Mouse (Mus musculus): Measurements from ENCODE around the gene Fut8. TPM values are rescaled to one million over a fixed set of nuclear protein-coding genes. Genes with fewer than 3 reads are reported as not detected.
A peak's percentile ranks its signal among the peaks of the same experiment; 100 is the strongest.

The Fut8 gene
- polyA plus RNA-seq, 1 experiment from 2014 or later: 53.5 TPM

- ATAC-seq (ENCODE audit: low read depth): no peak
Measured at GRCm38 (mm10) chr12:77224891-77225290, 13.0 kb upstream of the Fut8 start.

GRCm38 (mm10) chr12:77225727-77226126 lies 12.2 kb upstream of the Fut8 start:
- Histone ChIP-seq H3K4me2 (no peak overlapping the region), H3K36me3 (no peaks in the 10 kb centered on the region), H3K4me1 (replicated peaks) (no peaks in the 10 kb centered on the region), H3K9me3 (no peaks in the 10 kb centered on the region), H3K27ac (replicated peaks) (no peak overlapping the region), H3K27me3 (no peaks in the 10 kb centered on the region), H3K4me3 (no peak overlapping the region), H3K9ac (no peak overlapping the region)
- ATAC-seq (ENCODE audit: low read depth): no peak
- 80% methylated on average over 3 of the region's 3 CpGs for WGBS

More at GRCm38 (mm10) chr12:77224891-77225290, 13.0 kb upstream of the Fut8 start:
- H3K9me3 ChIP-seq: no peaks in the 10 kb centered on the region
- no peak overlapping the region for H3K27ac ChIP-seq (replicated peaks)
- H3K4me2 ChIP-seq: no peak overlapping the region
- no peaks in the 10 kb centered on the region for H3K27me3 ChIP-seq
- no peaks in the 10 kb centered on the region for H3K36me3 ChIP-seq
- H3K9ac ChIP-seq: no peak overlapping the region
- H3K4me1 ChIP-seq (replicated peaks): no peaks in the 10 kb centered on the region
- H3K4me3 ChIP-seq: no peak overlapping the region
- WGBS: 78% methylated on average over 4 of the region's 4 CpGs

GRCm38 (mm10) chr12:77235958-77236357 lies 2.0 kb upstream of the Fut8 start:
- no peak for ATAC-seq (ENCODE audit: low read depth)
- Histone ChIP-seq H3K4me3 (no peak overlapping the region), H3K9me3 (no peaks in the 10 kb centered on the region), H3K36me3 (no peaks in the 10 kb centered on the region), H3K4me2 (no peak overlapping the region), H3K9ac (no peak overlapping the region), H3K27me3 (no peaks in the 10 kb centered on the region), H3K4me1 (replicated peaks) (peaks cover 13% of the 10 kb centered on the region), H3K27ac (replicated peaks) (no peak overlapping the region)
- WGBS: 59% methylated on average over 4 of the region's 4 CpGs

- Histone ChIP-seq H3K9ac (peak overlapping the region; percentile 90), H3K27ac (replicated peaks) (peak overlapping the region; percentile 96), H3K4me3 (peak overlapping the region; percentile 76), H3K4me1 (replicated peaks) (peaks cover 13% of the 10 kb centered on the region), H3K27me3 (no peaks in the 10 kb centered on the region), H3K9me3 (no peaks in the 10 kb centered on the region), H3K36me3 (no peaks in the 10 kb centered on the region), H3K4me2 (peak overlapping the region; percentile 83)
- ATAC-seq (ENCODE audit: low read depth): peak; percentile 99
- WGBS: under 1% methylated on average over 99 of the region's 120 CpGs
Measured at GRCm38 (mm10) chr12:77238531-77239389, 835 bp downstream of the Fut8 start.

GRCm38 (mm10) chr12:77239390-77240061 lies 1.6 kb downstream of the Fut8 start:
- H3K4me3 ChIP-seq: peak overlapping the region; percentile 76
- H3K4me2 ChIP-seq: peak overlapping the region; percentile 83
- H3K36me3 ChIP-seq: no peaks in the 10 kb centered on the region
- no peaks in the 10 kb centered on the region for H3K27me3 ChIP-seq
- peaks cover 13% of the 10 kb centered on the region for H3K4me1 ChIP-seq (replicated peaks)
- 1% methylated on average over 29 of the region's 29 CpGs for whole genome bisulfite sequencing
- no peak for ATAC-seq (ENCODE audit: low read depth)
- H3K27ac ChIP-seq (replicated peaks): peak overlapping the region; percentile 96
- H3K9ac ChIP-seq: peak overlapping the region; percentile 90
- no peaks in the 10 kb centered on the region for H3K9me3 ChIP-seq

- 59% methylated on average over 6 of the region's 6 CpGs for WGBS
- peaks cover 13% of the 10 kb centered on the region for H3K4me1 ChIP-seq (replicated peaks)
- peak overlapping the region; percentile 83 for H3K4me2 ChIP-seq
- no peak for ATAC-seq (ENCODE audit: low read depth)
- no peak overlapping the region for H3K27ac ChIP-seq (replicated peaks)
- peak overlapping the region; percentile 27 for H3K4me3 ChIP-seq
- no peak overlapping the region for H3K9ac ChIP-seq
- H3K9me3 ChIP-seq: no peaks in the 10 kb centered on the region
- no peaks in the 10 kb centered on the region for H3K27me3 ChIP-seq
- H3K36me3 ChIP-seq: no peaks in the 10 kb centered on the region
Measured at GRCm38 (mm10) chr12:77240372-77240771, 2.4 kb downstream of the Fut8 start.

GRCm38 (mm10) chr12:77240839-77241238 lies 2.9 kb downstream of the Fut8 start:
- Histone ChIP-seq H3K9ac (no peak overlapping the region), H3K4me2 (no peak overlapping the region), H3K4me1 (replicated peaks) (peaks cover 13% of the 10 kb centered on the region), H3K9me3 (no peaks in the 10 kb centered on the region), H3K27ac (replicated peaks) (no peak overlapping the region), H3K27me3 (no peaks in the 10 kb centered on the region), H3K4me3 (no peak overlapping the region), H3K36me3 (no peaks in the 10 kb centered on the region)
- 76% methylated on average over 1 of the region's 1 CpGs for WGBS
- no peak for ATAC-seq (ENCODE audit: low read depth)

- no peaks in the 10 kb centered on the region for H3K9me3 ChIP-seq
- H3K4me3 ChIP-seq: no peak overlapping the region
- H3K4me2 ChIP-seq: no peak overlapping the region
- no peaks in the 10 kb centered on the region for H3K27me3 ChIP-seq
- H3K9ac ChIP-seq: no peak overlapping the region
- no peaks in the 10 kb centered on the region for H3K36me3 ChIP-seq
- H3K4me1 ChIP-seq (replicated peaks): no peaks in the 10 kb centered on the region
- no peak for ATAC-seq (ENCODE audit: low read depth)
- H3K27ac ChIP-seq (replicated peaks): no peak overlapping the region
Measured at GRCm38 (mm10) chr12:77262650-77263049, 24.7 kb downstream of the Fut8 start.

- Histone ChIP-seq H3K27ac (replicated peaks) (no peak overlapping the region), H3K36me3 (no peaks in the 10 kb centered on the region), H3K4me3 (no peak overlapping the region), H3K27me3 (no peaks in the 10 kb centered on the region), H3K4me2 (no peak overlapping the region), H3K9ac (no peak overlapping the region), H3K9me3 (no peaks in the 10 kb centered on the region), H3K4me1 (replicated peaks) (no peaks in the 10 kb centered on the region)
- WGBS: 86% methylated on average over 2 of the region's 2 CpGs
- ATAC-seq (ENCODE audit: low read depth): no peak
Measured at GRCm38 (mm10) chr12:77263816-77264215, 25.9 kb downstream of the Fut8 start.

GRCm38 (mm10) chr12:77270694-77271093 lies 32.8 kb downstream of the Fut8 start:
- Histone ChIP-seq H3K4me3 (no peak overlapping the region), H3K4me1 (replicated peaks) (no peaks in the 10 kb centered on the region), H3K36me3 (no peaks in the 10 kb centered on the region), H3K27me3 (no peaks in the 10 kb centered on the region), H3K9me3 (no peaks in the 10 kb centered on the region), H3K9ac (no peak overlapping the region), H3K27ac (replicated peaks) (no peak overlapping the region), H3K4me2 (no peak overlapping the region)
- WGBS: 89% methylated on average over 3 of the region's 3 CpGs
- no peak for ATAC-seq (ENCODE audit: low read depth)

GRCm38 (mm10) chr12:77288507-77288906 lies 50.6 kb downstream of the Fut8 start:
- 94% methylated on average over 2 of the region's 2 CpGs for WGBS
- H3K4me3 ChIP-seq: no peak overlapping the region
- H3K4me1 ChIP-seq (replicated peaks): no peaks in the 10 kb centered on the region
- H3K36me3 ChIP-seq: no peaks in the 10 kb centered on the region
- no peaks in the 10 kb centered on the region for H3K27me3 ChIP-seq
- no peak overlapping the region for H3K4me2 ChIP-seq
- no peak overlapping the region for H3K9ac ChIP-seq
- no peak for ATAC-seq (ENCODE audit: low read depth)
- H3K9me3 ChIP-seq: no peaks in the 10 kb centered on the region
- no peak overlapping the region for H3K27ac ChIP-seq (replicated peaks)

GRCm38 (mm10) chr12:77291017-77291416 lies 53.1 kb downstream of the Fut8 start:
- Histone ChIP-seq H3K4me2 (no peak overlapping the region), H3K27me3 (no peaks in the 10 kb centered on the region), H3K9ac (no peak overlapping the region), H3K27ac (replicated peaks) (no peak overlapping the region), H3K36me3 (no peaks in the 10 kb centered on the region), H3K4me3 (no peak overlapping the region), H3K9me3 (no peaks in the 10 kb centered on the region), H3K4me1 (replicated peaks) (no peaks in the 10 kb centered on the region)
- no peak for ATAC-seq (ENCODE audit: low read depth)
- WGBS: 84% methylated on average over 4 of the region's 4 CpGs

All from neural tube, embryonic 13.5 days (tissue).